Mouse (Mus musculus) E14TG2a.4 (cell line): ENCODE results near the gene Ciao2a.

ENCODE experiments used
- H3K27me3 ChIP-seq: 2 replicates; pipeline ENCODE4 v1.6.1; 2014; ENCODE audit warnings: low read length, control low read depth; ENCODE audit not compliant: insufficient read depth
- H3K36me3 ChIP-seq: 2 replicates; pipeline ENCODE4 v1.6.1; 2014; ENCODE audit warnings: low read length, control low read depth; ENCODE audit not compliant: insufficient read depth
- H3K4me1 ChIP-seq: replicated peaks from 2 replicates; pipeline ENCODE4 v1.6.1; 2014; ENCODE audit warnings: low read depth, low read length, control low read depth
- H3K4me3 ChIP-seq: replicated peaks from 2 replicates; pipeline ENCODE4 v1.5.1; 2014; ENCODE audit warnings: mild to moderate bottlenecking, low read length
- H3K9me3 ChIP-seq: 2 replicates; pipeline ENCODE4 v1.6.1; 2014; ENCODE audit warnings: low read length, control low read depth
- CTCF ChIP-seq: conservative IDR thresholded peaks from 2 replicates; pipeline ENCODE4 v1.5.1; 2014; ENCODE audit warnings: low read length
- NANOG ChIP-seq: IDR thresholded peaks from 2 replicates; pipeline ENCODE4 v1.6.1; 2014; ENCODE audit warnings: borderline replicate concordance, low read length, mixed read lengths
- POU5F1 ChIP-seq: IDR thresholded peaks from 2 replicates; pipeline ENCODE4 v1.6.1; 2014; ENCODE audit warnings: low read length, borderline replicate concordance

Ciao2a gene

GRCm38 (mm10) chr9:66090593-66091244, 35.7 kb upstream of the Ciao2a start:
- peaks cover 67% of the 10 kb centered on the region for H3K36me3 ChIP-seq
- peaks cover 37% of the 10 kb centered on the region for H3K4me1 ChIP-seq
- H3K9me3 ChIP-seq: no peaks in the 10 kb centered on the region
- H3K27me3 ChIP-seq: no peaks in the 10 kb centered on the region
- no peak for TF ChIP-seq CTCF
- TF ChIP-seq POU5F1: no peak
- TF ChIP-seq NANOG: no peak
- H3K4me3 ChIP-seq: no peak overlapping the region

- H3K27me3 ChIP-seq: no peaks in the 10 kb centered on the region
- peaks cover 76% of the 10 kb centered on the region for H3K36me3 ChIP-seq
- H3K4me3 ChIP-seq: no peak overlapping the region
- TF ChIP-seq NANOG (no peak), CTCF (no peak), POU5F1 (no peak)
- H3K4me1 ChIP-seq: peaks cover 36% of the 10 kb centered on the region
- H3K9me3 ChIP-seq: no peaks in the 10 kb centered on the region
Observed at GRCm38 (mm10) chr9:66091327-66092231, 34.8 kb upstream of the Ciao2a start.

GRCm38 (mm10) chr9:66092664-66093063, 33.7 kb upstream of the Ciao2a start:
- no peak for TF ChIP-seq CTCF
- TF ChIP-seq NANOG: no peak
- TF ChIP-seq POU5F1: no peak
- Histone ChIP-seq H3K27me3 (no peaks in the 10 kb centered on the region), H3K36me3 (peaks cover 79% of the 10 kb centered on the region), H3K4me1 (peaks cover 31% of the 10 kb centered on the region), H3K9me3 (no peaks in the 10 kb centered on the region), H3K4me3 (no peak overlapping the region)

GRCm38 (mm10) chr9:66101577-66101976, 24.8 kb upstream of the Ciao2a start:
- Histone ChIP-seq H3K9me3 (no peaks in the 10 kb centered on the region), H3K4me3 (no peak overlapping the region), H3K27me3 (no peaks in the 10 kb centered on the region), H3K4me1 (peaks cover 14% of the 10 kb centered on the region), H3K36me3 (peaks cover 52% of the 10 kb centered on the region)
- TF ChIP-seq POU5F1 (no peak), CTCF (no peak), NANOG (no peak)

GRCm38 (mm10) chr9:66102668-66103067, 23.7 kb upstream of the Ciao2a start:
- no peak for TF ChIP-seq NANOG
- TF ChIP-seq POU5F1: no peak
- TF ChIP-seq CTCF: no peak

GRCm38 (mm10) chr9:66104601-66105000, 21.8 kb upstream of the Ciao2a start:
- no peaks in the 10 kb centered on the region for H3K27me3 ChIP-seq
- H3K36me3 ChIP-seq: peaks cover 48% of the 10 kb centered on the region
- peaks cover 14% of the 10 kb centered on the region for H3K4me1 ChIP-seq
- no peak overlapping the region for H3K4me3 ChIP-seq
- TF ChIP-seq POU5F1 (no peak), NANOG (no peak), CTCF (no peak)
- H3K9me3 ChIP-seq: no peaks in the 10 kb centered on the region

More at GRCm38 (mm10) chr9:66102668-66103067, 23.7 kb upstream of the Ciao2a start:
- Histone ChIP-seq H3K4me1 (peaks cover 14% of the 10 kb centered on the region), H3K9me3 (no peaks in the 10 kb centered on the region), H3K36me3 (peaks cover 44% of the 10 kb centered on the region), H3K4me3 (no peak overlapping the region), H3K27me3 (no peaks in the 10 kb centered on the region)

- Histone ChIP-seq H3K36me3 (peaks cover 47% of the 10 kb centered on the region), H3K4me3 (no peak overlapping the region), H3K27me3 (no peaks in the 10 kb centered on the region), H3K9me3 (no peaks in the 10 kb centered on the region), H3K4me1 (peaks cover 14% of the 10 kb centered on the region)
- TF ChIP-seq POU5F1 (no peak), NANOG (no peak), CTCF (no peak)
Observed at GRCm38 (mm10) chr9:66105168-66105567, 21.2 kb upstream of the Ciao2a start.

GRCm38 (mm10) chr9:66109574-66109973, 16.8 kb upstream of the Ciao2a start:
- no peak for TF ChIP-seq CTCF
- no peak for TF ChIP-seq POU5F1
- no peak for TF ChIP-seq NANOG
- H3K4me1 ChIP-seq: peaks cover 17% of the 10 kb centered on the region
- H3K27me3 ChIP-seq: no peaks in the 10 kb centered on the region
- no peaks in the 10 kb centered on the region for H3K9me3 ChIP-seq
- no peak overlapping the region for H3K4me3 ChIP-seq
- H3K36me3 ChIP-seq: peaks cover 18% of the 10 kb centered on the region
